Mouse (Mus musculus) neural tube, embryonic 12.5 days (tissue): ENCODE measurements around the gene 4921504E06Rik. TPM values are rescaled to one million over a fixed set of nuclear protein-coding genes. Genes with fewer than 3 reads are reported as not detected.

Experiments
- polyA plus RNA-seq: library from polyadenylated mRNA; unstranded; fragments of >200 nt; fragmentation: Nextera tagmentation; extraction: Ambion mirVana; gene quantifications from 2 replicates; pipeline ENCODE4 v1.2.1, GENCODE M21; 2016

Gene 4921504E06Rik
- polyA plus RNA-seq, 1 experiment from 2014 or later, result not detected

Other genes with a start within 250 kb of the 4921504E06Rik start
- gene Msrb2, start 182.5 kb downstream of the 4921504E06Rik start, polyA plus RNA-seq, result 12.6 and 13.2 TPM in 2 replicates
- 7.7 and 10.0 TPM in 2 replicates for gene Ptf1a, start 108.3 kb downstream of the 4921504E06Rik start, polyA plus RNA-seq
- gene Otud1, start 103.8 kb upstream of the 4921504E06Rik start, polyA plus RNA-seq, result 1.6 TPM in 2 replicates